Mouse (Mus musculus) retina, postnatal 7 days (tissue): Measurements from ENCODE around the gene Prl7a2.

Experiments
- DNase-seq: peaks from one replicate; pipeline ENCODE4 v3.0.0-alpha.2; 2012; ENCODE audit warnings: low read depth, low spot score

Prl7a2 gene

DNA sequence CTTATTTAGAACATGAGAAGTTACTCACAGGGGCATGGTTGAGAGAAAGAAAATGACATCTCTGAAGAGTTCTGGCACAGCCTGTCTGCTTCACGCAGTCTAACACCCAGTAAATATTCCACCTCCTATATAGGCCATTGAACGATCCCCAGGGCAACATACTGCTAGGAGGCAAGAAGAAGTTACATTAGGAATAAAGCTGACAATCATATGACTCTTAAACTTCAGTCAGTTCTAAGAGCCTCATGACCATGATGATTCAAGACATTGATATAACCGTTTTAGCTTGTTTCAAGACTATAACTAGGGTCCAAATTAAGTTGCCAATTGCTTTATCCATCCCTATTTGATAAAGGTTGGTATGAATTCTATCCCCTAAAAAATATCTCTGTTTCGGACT lies at the start of gene Prl7a2:
Gene Prl7a2, minus strand, starts transcription at position 101 of the 400 bp plus-strand sequence.
- no peak for DNase-seq

DNA sequence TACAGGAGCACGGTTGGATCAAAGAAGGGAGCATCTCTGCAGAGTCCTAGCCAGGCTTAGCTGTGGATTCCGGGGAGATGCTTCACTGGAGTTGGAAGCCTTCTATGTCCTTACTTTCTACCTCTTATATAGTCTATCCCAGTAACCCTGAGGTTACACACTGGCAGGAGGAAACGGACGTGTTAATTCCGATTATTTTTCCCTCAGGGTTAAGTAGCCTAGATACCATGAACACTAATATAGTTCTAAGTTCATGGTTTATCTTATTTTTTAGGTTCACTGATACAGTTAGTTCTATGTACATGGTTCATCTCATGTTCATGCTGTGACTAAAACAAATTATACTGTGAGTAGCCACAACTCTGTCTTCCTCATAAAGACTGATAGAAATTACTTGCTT lies 48.8 kb upstream of the Prl7a2 start, which contains the start of gene Prl7d1:
Gene Prl7d1, minus strand, starts transcription at position 101 of the 400 bp plus-strand sequence.
- no peak for DNase-seq

DNA sequence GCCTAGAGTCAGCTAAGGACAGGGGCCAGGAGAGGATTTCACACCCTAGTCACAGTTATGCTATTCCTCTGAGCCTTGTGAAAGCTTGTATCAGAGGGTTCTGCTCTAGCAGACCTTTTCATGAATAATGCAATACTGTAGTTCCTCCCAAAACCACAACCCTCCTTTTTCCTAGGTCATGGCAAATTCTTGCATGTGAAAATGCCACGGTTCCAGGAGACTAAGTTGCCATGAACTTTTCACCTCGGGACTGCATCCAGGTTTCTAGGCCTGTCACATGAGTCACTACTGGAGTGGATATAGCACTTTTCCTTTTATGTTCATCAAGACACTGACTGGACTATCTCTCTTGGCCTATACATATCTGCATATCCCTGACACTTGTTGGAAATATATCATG lies 38.7 kb upstream of the Prl7a2 start:
- no peak for DNase-seq

DNA sequence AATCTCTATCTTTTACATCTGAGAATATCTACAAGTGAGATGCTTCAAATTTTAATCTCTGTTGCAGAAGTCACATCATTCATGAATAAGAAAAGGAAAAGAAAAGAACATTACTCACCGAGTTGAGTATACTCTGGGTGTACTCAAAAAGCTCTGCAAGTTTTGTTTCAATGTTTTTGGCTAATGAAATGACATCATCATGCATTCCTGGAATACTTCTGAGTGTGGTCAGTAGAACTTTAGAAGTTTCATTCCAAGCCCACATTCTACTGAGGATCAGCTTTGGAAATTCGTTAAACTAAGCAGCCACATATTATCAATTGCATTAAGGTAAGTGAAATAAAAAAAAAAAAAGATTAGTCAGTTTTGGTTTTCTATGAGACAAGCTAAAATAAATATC lies 7.1 kb downstream of the Prl7a2 start:
- DNase-seq = no peak

DNA sequence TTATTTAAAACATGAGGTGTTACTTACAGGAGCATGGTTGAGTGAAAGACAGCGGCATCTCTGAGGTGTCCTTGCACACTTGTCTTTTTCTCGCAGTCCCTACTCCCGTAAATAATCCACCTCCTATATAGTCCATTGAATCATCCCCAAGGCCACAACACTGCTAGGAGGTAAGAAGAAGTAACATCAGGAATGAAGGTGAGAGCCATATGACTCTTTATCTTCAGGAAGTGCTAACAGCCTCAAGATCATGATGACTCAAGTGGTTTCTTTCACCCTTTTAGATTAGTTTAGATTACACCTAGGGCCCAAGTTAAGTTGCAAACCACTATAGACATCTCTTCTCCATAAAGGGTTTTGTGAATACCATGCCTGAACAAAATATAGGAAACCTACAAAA lies 25.4 kb downstream of the Prl7a2 start, which contains the start of gene Prl7a1:
Gene Prl7a1, minus strand, starts transcription at position 101 of the 400 bp plus-strand sequence.
- DNase-seq = no peak

DNA sequence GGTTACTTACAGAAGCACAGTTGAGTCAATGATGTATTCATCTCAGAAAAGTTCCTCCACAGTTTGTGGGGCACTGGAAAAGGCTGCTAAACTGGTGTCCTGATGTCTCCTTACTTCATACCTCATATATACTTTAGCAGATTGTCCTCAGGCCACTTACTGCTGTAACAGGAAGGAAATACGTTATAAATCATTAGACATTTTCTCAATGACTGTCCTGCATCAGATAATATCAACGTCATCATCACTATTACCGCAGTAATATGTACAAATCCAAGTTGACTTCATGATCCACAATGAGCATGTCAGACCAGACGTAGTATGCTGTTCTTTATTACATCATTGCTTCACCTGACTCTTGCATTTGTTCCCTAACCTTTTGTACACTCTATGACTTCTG lies 57.4 kb downstream of the Prl7a2 start, which contains the start of gene Prl7b1:
Gene Prl7b1, minus strand, starts transcription at position 101 of the 400 bp plus-strand sequence.
- no peak for DNase-seq
